Comparison of ENCODE assay signal across 10 mouse cellular contexts in genomic region chr11:69623006-69623405, GRCm38 (mm10). TPM values are rescaled to one million over a fixed set of nuclear protein-coding genes. Genes with fewer than 3 reads are reported as not detected.
DNase-seq lines count a peak whose midpoint lies in the region; ATAC-seq and TF ChIP-seq lines count a peak whose summit lies in the region.
"Had no signal": no experiment of that assay in that cellular context is flagged by ENCODE, and none has a peak within 500 bp of the region (broad histone marks: within the 10 kb centered on the region; RNA-seq: fewer than 3 reads in every experiment).

No protein-coding gene starts in this region.

- no peaks in the 10 kb centered on the region for H3K27me3 ChIP-seq in forebrain, embryonic 11.5 days (ENCODE audit: control insufficient read depth, insufficient read depth, low read length)
- H3K27me3 ChIP-seq in limb, embryonic 13.5 days, result no peaks in the 10 kb centered on the region
- H3K27me3 ChIP-seq in neural tube, embryonic 13.5 days, result no peaks in the 10 kb centered on the region

- peaks cover 7% of the 10 kb centered on the region for H3K4me1 ChIP-seq in forebrain, embryonic 11.5 days (replicated peaks; ENCODE audit: control insufficient read depth, insufficient read depth, low read length)
- peaks cover 12% of the 10 kb centered on the region for H3K4me1 ChIP-seq in limb, embryonic 13.5 days
- H3K4me1 ChIP-seq in neural tube, embryonic 13.5 days (replicated peaks), result peaks cover 11% of the 10 kb centered on the region

- 79% methylated on average over 4 of the region's 4 CpGs for WGBS in forebrain, embryonic 11.5 days
- WGBS in limb, embryonic 13.5 days, result 68% methylated on average over 4 of the region's 4 CpGs
- 58% methylated on average over 4 of the region's 4 CpGs for WGBS in neural tube, embryonic 13.5 days

- H3K9ac ChIP-seq in forebrain, embryonic 11.5 days (ENCODE audit: low read length), result no peak overlapping the region; the same call in 1 of the 2 replicates
- peak overlapping the region; percentile 78; the same call in 1 of the 2 replicates for H3K9ac ChIP-seq in limb, embryonic 13.5 days
- H3K9ac ChIP-seq in neural tube, embryonic 13.5 days, result peak overlapping the region; percentile 80

- no peaks in the 10 kb centered on the region for H3K36me3 ChIP-seq in forebrain, embryonic 11.5 days (ENCODE audit: control insufficient read depth, insufficient read depth, low read length)
- H3K36me3 ChIP-seq in limb, embryonic 13.5 days, result no peaks in the 10 kb centered on the region
- H3K36me3 ChIP-seq in neural tube, embryonic 13.5 days, result no peaks in the 10 kb centered on the region

- no peak for DNase-seq in layer of hippocampus, adult 2 months (ENCODE audit: low spot score in 2 of 2)
- no peak for DNase-seq in layer of hippocampus, postnatal 10 days (ENCODE audit: low spot score in 2 of 2)
- no peak for DNase-seq in forebrain, embryonic 11.5 days (ENCODE audit: low spot score)
- DNase-seq in ovary, postnatal 10 days (ENCODE audit: low spot score), result no peak
- DNase-seq in spleen, postnatal 14 days (ENCODE audit: low spot score in 2 of 2), result no peak
- no peak for DNase-seq in urinary bladder, postnatal 14 days (ENCODE audit: low spot score)

- no peak for ATAC-seq in forebrain, embryonic 11.5 days (replicated peaks; ENCODE audit: low FRiP score)
- ATAC-seq in limb, embryonic 13.5 days (ENCODE audit: low FRiP score, low read depth), result no peak
- no peak for ATAC-seq in neural tube, embryonic 13.5 days (ENCODE audit: low read depth)

- H3K9me3 ChIP-seq in forebrain, embryonic 11.5 days (ENCODE audit: control insufficient read depth, low read length), result no peaks in the 10 kb centered on the region
- H3K9me3 ChIP-seq in limb, embryonic 13.5 days, result no peaks in the 10 kb centered on the region
- H3K9me3 ChIP-seq in neural tube, embryonic 13.5 days, result no peaks in the 10 kb centered on the region

- H3K27ac ChIP-seq in layer of hippocampus, adult 2 months, result peak overlapping the region; percentile 94; the same call in 1 of the 2 replicates
- no peak overlapping the region for H3K27ac ChIP-seq in forebrain, embryonic 11.5 days (ENCODE audit: low read depth, low read length)
- H3K27ac ChIP-seq in limb, embryonic 13.5 days, result no peak overlapping the region
- no peak overlapping the region for H3K27ac ChIP-seq in neural tube, embryonic 13.5 days (replicated peaks)

- TF ChIP-seq CTCF in layer of hippocampus, adult 2 months (conservative IDR thresholded peaks at IDR 0.05), result no peak

- peak overlapping the region; percentile 78; the same call in 1 of the 2 replicates for H3K4me2 ChIP-seq in forebrain, embryonic 11.5 days (ENCODE audit: low read depth, low read length, severe bottlenecking)
- peak overlapping the region; percentile 81 for H3K4me2 ChIP-seq in limb, embryonic 13.5 days (replicated peaks)
- H3K4me2 ChIP-seq in neural tube, embryonic 13.5 days, result peak overlapping the region; percentile 82

- peak overlapping the region; percentile 76; the same call in 1 of the 2 replicates for H3K4me3 ChIP-seq in layer of hippocampus, adult 2 months
- H3K4me3 ChIP-seq in forebrain, embryonic 11.5 days (ENCODE audit: low read depth, low read length), result no peak overlapping the region
- H3K4me3 ChIP-seq in limb, embryonic 13.5 days, result peak overlapping the region; percentile 54
- H3K4me3 ChIP-seq in neural tube, embryonic 13.5 days, result peak overlapping the region; percentile 52

RNA-seq across cellular contexts. Expression of gene Sat2, which starts 1.2 kb away (rescaled TPM):
- total RNA-seq in layer of hippocampus, adult 2 months (2021), result 10 to 100 TPM; 15.1 to 15.6 TPM
- 10 to 100 TPM; 15.0 to 17.1 TPM for total RNA-seq in layer of hippocampus, postnatal 10 days (2021)
- polyA plus RNA-seq in forebrain, embryonic 11.5 days (2014; fragmentation: Nextera tagmentation; extraction: Ambion mirVana), result 13.9 and 17.7 TPM in 2 replicates
- 24.1 and 28.0 TPM in 2 replicates for polyA plus RNA-seq in limb, embryonic 13.5 days (2015; fragmentation: Nextera tagmentation; extraction: Ambion mirVana)
- 22.6 and 27.5 TPM in 2 replicates for polyA plus RNA-seq in neural tube, embryonic 13.5 days (2015; fragmentation: Nextera tagmentation; extraction: Ambion mirVana)
- total RNA-seq: MEL had no signal

RNA-seq across cellular contexts. Expression of gene Shbg, which starts 5.3 kb away (rescaled TPM):
- not detected for total RNA-seq in layer of hippocampus, adult 2 months (2021)
- total RNA-seq in layer of hippocampus, postnatal 10 days (2021), result not detected
- polyA plus RNA-seq in forebrain, embryonic 11.5 days (2014; fragmentation: Nextera tagmentation; extraction: Ambion mirVana), result not detected in 2 replicates
- 0.22 TPM in 1 of 2 replicates, not detected in the other for polyA plus RNA-seq in limb, embryonic 13.5 days (2015; fragmentation: Nextera tagmentation; extraction: Ambion mirVana)
- not detected in 2 replicates for polyA plus RNA-seq in neural tube, embryonic 13.5 days (2015; fragmentation: Nextera tagmentation; extraction: Ambion mirVana)
- total RNA-seq: MEL had no signal
- polyA plus RNA-seq: spleen, adult 2 months had no signal

RNA-seq across cellular contexts. Expression of gene Fxr2, which starts 9.8 kb away (rescaled TPM):
- 100 to 1,000 TPM; 138 to 143 TPM for total RNA-seq in layer of hippocampus, adult 2 months (2021)
- 100 to 1,000 TPM in 1 of 2 experiments, 10 to 100 TPM in 1; 99.2 to 103 TPM for total RNA-seq in layer of hippocampus, postnatal 10 days (2021)
- polyA plus RNA-seq in forebrain, embryonic 11.5 days (2014; fragmentation: Nextera tagmentation; extraction: Ambion mirVana), result 33.6 and 44.1 TPM in 2 replicates
- 37.3 and 38.0 TPM in 2 replicates for polyA plus RNA-seq in limb, embryonic 13.5 days (2015; fragmentation: Nextera tagmentation; extraction: Ambion mirVana)
- 45.3 and 55.1 TPM in 2 replicates for polyA plus RNA-seq in neural tube, embryonic 13.5 days (2015; fragmentation: Nextera tagmentation; extraction: Ambion mirVana)

RNA-seq across cellular contexts. Expression of gene Atp1b2, which starts 17.3 kb away (rescaled TPM):
- 100 to 1,000 TPM; 391 to 411 TPM for total RNA-seq in layer of hippocampus, adult 2 months (2021)
- 100 to 1,000 TPM; 456 to 463 TPM for total RNA-seq in layer of hippocampus, postnatal 10 days (2021)
- polyA plus RNA-seq in forebrain, embryonic 11.5 days (2014; fragmentation: Nextera tagmentation; extraction: Ambion mirVana), result 9.3 and 12.6 TPM in 2 replicates
- 5.7 and 6.0 TPM in 2 replicates for polyA plus RNA-seq in limb, embryonic 13.5 days (2015; fragmentation: Nextera tagmentation; extraction: Ambion mirVana)
- 29.5 and 30.4 TPM in 2 replicates for polyA plus RNA-seq in neural tube, embryonic 13.5 days (2015; fragmentation: Nextera tagmentation; extraction: Ambion mirVana)

RNA-seq across cellular contexts. Expression of gene Sox15, which starts 32.1 kb away (rescaled TPM):
- total RNA-seq in layer of hippocampus, adult 2 months (2021), result under 1 TPM in 1 of 2 experiments, not detected in 1; 0.44 TPM
- total RNA-seq in layer of hippocampus, postnatal 10 days (2021), result not detected
- not detected in 2 replicates for polyA plus RNA-seq in forebrain, embryonic 11.5 days (2014; fragmentation: Nextera tagmentation; extraction: Ambion mirVana)
- polyA plus RNA-seq in limb, embryonic 13.5 days (2015; fragmentation: Nextera tagmentation; extraction: Ambion mirVana), result 0.57 and 0.69 TPM in 2 replicates
- polyA plus RNA-seq in neural tube, embryonic 13.5 days (2015; fragmentation: Nextera tagmentation; extraction: Ambion mirVana), result not detected in 2 replicates
- total RNA-seq: MEL had no signal
